Mouse (Mus musculus): ENCODE results near the gene 2010300C02Rik.

2010300C02Rik gene

DNA sequence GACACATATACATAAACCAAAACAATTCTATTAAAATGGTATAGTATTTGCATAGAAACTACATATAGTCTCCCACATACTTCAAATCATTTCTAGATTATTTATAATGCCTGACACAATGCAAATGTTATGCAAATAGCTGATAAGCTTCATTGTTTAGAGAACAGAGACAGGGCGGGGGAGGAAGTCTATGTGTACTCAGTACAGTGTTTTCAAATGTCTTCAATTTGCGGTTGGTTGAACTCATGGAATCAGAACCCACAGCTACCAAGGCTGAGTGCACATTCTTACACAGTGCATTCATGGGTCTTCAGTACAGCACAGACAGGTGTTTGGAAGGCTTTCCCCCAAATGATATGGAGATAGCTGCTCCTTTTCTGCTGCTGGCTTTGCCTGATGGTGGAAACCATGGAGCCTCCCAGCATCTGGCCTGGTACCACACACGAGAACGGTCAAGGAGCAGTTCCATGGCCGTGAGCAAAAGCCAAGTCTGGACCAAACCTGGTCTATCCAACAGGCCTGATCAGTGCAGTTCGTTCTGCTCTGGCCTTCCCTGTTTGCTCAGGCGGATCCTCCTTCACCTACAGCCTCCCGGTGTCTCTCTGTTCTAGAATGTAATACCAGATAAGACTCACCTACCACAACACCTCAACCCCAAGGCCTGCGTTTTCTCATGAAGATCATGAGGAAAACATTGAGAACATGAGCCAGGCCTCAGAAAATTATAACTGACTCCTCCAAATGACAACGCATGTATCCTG is 8.1 kb downstream of the 2010300C02Rik start:
- DNase-seq (ENCODE audit: low spot score) = no peak

DNA sequence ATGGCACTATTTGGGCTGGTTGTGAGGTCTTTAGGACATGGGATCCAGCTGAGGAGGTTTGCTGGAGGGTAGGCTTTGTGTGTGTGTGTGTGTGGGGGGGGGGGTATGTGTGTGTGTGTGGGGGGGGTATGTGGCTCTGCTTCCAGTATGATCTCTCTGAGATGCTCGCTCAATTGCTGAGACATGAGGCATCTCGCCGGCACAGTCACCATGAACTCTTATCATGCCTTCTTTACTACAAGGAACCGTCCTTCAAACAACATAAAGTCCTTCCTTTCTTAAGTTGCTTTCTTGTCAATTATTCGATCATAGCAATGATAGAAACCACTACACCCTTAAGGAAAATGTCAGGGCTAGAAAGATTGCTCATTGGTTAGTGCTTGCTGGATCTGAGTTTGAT is 8.8 kb downstream of the 2010300C02Rik start:
- no peak for DNase-seq (ENCODE audit: low spot score)

DNA sequence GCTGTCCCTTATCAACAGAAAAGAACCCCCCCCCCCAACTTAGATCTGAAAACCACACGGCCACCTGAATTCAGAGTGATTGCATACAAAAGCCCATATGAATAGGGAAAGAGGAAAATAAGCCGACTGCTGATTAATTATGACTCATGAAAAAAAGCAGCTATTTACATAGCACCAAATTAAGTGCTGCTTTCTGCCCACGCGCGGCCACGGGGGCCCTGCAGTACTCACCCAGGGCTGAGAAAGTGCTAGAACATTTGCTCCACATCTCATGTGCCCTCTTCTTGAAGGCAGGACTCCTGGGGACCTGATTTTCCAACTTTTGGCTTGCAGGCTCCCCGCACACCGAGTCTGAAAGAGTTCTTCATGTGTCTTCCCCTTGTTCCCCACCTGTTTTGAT is 10.1 kb downstream of the 2010300C02Rik start:
- no peak for DNase-seq (ENCODE audit: low spot score)

DNA sequence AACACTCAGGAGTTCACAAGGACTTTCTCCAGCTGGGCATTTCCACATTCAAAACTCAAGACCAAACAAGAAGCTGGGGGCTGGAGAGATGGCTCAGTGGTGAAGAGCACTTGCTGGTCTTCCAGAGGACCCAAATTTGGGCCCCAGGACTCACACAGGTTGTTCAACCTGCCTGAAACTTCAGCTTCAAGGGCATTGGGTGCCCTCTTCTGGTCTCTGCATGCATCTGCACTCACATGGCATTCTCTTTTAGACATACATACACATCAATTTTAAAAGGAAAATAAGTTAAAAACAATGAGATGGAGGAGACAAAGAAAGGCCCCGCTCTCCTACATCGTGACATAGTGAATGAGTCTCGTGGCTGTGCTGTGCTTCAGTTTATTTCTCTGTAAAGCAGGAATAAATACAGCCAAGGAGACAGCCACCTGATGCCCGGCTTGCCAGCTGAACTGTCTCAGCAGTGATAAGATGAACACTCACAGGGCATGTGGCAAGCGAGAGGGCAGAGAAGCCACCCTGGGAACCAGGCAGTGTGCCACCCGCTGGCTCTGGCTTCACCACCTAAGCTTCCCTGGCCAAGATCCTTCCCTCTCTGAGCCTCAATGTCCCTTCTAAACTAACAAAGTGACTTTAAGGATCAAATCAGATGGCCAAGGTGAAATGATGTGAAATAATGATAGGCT is 11.5 kb downstream of the 2010300C02Rik start:
- DNase-seq (ENCODE audit: low spot score) = no peak

DNA sequence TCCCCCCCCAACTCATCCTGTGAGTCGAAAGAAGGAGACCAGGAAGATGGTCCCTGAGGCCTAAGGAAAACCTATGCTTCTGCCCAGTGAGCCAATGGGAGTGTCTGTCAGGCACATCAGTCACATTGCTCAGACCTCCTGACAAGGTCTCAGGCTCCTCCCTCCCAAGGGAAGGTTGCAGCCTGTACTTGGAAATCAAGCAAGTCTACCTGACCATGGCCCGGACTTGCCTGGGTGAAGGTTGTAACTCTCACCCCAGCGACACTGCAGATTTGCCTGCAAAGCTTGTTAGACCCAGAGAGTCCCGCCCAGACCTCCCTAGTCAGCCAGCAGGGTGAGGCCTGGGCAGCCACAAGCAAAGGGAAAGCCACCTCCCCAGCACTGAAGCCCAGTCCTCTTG is 17.6 kb downstream of the 2010300C02Rik start:
- DNase-seq (ENCODE audit: low spot score) = no peak

DNA sequence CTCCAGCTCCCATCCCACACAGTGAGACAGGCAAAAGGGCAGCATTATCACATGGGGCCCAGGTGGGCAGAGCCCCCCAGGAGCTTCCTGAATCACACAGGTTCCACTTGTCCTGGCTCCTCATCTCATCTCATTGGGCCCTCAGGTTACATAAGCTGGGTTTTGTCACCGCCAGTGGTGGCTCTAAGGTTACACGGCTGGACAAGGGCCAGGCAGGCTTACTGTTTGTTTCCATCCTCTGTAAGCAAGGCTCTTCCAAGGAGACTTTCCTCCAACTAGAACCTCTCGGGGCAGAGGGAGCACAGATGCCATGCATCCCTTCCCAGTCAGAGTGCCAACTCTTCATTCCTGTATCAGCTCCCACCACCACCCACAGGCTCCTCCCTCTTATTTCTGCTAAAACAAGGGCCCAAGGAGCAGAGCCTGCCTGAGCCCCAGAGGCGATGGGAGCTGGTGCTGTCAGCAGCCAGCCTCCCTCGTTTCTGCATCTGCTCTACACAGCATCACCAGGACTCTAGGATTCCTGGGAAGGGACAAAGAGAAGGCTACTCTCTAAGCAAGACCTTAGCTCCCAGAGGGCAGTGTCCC is 20.9 kb downstream of the 2010300C02Rik start:
- DNase-seq (ENCODE audit: low spot score) = no peak

DNA sequence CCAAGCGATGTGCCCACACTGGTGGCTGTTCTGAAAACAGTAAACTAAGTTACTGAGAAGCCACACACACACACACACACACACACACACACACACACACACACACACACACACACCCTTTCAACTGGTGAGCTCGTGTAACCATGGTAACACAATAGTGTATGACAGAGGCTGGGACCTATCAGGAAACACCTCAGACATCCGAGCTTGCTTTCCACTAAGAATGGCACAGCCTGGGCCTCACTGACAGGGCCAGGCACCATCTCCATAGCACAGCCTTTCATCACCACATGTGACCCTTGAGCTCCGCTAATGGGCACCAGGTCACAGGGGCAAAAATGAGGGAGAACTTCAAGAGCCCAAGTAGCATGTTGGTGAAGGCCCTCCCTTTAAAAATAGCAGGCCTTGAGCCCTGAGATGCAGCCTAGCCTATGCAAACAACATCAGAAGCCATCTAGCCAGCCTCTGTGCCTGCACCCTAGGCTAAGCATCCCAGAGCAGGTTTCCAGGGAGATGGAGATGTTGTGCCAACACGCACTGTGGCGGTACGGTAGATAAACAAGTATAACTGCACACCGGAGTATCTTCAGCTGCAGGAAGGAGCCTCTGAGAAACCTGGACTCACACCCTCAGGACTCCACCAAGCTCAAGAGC is 21.6 kb downstream of the 2010300C02Rik start:
- DNase-seq (ENCODE audit: low spot score) = no peak

DNA sequence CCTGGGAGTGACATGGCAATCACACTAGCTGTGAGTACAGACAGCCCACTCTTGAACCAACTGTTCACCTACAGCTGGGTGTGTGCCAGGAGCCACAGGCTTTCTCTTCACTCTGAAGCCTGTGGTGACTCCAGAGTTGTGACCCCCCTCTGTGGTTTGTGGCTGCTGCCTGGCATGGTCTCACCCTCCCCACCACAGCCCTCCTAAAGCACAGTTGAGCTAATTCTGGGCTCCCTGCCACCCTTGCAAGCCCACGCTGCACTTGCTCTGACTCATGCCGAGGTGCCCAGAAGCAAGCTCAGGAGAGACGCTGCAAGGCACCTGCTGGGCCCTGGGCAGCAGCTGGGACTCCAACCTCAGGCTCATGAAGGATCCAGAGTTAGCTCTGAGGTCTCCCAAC is 23.0 kb downstream of the 2010300C02Rik start:
- DNase-seq (ENCODE audit: low spot score) = no peak

DNA sequence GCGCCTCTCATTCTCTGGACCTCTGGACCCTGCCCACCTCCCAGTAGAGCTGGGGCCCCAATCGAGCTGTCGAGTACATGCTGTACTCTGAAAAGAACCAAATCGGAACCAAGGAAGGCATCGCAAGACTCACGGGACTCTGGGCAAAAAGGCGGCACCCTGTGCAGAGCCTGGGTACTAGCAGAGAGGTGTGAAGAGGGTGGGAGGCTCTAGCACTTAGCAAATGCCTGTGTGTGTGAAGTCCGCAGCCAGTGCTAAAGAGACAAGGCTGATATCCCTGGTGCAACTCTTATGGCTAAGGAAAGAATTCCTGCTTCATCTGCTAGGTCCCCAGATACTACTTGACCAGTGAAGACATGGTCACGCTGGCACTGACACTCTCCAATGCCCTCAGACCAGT is 24.2 kb downstream of the 2010300C02Rik start:
- DNase-seq (ENCODE audit: low spot score) = no peak

DNA sequence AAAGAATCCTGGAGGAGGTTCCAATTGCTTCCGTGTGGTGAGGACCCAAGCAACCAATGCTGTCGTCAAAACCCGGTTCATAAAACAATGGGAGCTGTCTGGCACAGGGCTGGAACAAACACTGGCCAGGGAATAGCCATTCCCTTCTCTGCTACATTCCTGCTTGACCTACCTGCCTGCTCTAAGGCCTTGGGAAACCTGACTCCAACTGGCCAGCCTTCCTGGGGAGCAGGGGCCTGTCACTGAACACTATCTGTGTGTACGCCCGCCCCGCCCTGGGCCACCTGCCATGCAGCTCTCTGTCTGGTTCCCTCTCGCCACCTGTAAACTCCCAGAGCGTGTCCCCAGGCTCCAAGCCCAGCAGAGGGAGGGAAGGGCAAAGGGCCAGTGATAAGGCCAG is 25.5 kb downstream of the 2010300C02Rik start:
- DNase-seq (ENCODE audit: low spot score) = peak; percentile 39

DNA sequence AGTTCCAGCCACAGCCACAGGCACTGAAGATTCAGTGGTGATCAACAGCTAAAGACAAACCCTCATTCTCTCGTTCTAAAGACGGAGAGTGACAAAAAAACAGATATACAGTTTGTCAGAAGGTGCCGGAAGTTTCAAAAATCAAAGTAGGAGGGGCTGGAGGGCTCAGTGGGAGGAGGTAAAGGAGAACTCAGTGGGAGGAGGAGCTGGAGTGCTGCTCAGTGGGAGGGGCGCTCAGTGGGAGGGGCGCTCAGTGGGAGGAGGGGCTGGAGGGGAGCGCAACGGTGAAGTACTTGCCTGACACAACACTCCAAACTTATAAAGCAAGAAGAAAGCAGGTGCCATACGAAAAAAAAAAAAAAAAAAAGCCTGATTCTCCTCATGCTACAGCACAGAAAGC is 28.7 kb downstream of the 2010300C02Rik start:
- DNase-seq (ENCODE audit: low spot score) = no peak

DNA sequence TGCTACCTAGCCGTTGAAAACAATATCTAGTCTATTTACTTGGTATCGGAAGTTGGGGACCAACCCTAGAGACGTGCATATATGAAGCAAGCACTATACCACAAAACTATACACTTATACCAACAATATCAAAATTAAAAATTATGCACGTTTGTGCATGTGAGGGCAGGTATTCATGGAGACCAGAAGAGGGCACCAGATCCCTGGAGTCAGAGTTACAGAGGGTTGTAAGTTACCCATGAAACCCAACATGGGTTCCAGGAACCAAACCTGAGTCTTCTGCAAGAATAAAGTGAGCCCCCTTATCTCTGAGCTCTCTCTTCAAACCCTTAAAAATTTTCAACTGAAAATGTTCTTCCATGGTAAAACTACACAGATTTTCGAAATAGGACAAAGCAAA is 29.2 kb downstream of the 2010300C02Rik start:
- DNase-seq (ENCODE audit: low spot score) = no peak

DNA sequence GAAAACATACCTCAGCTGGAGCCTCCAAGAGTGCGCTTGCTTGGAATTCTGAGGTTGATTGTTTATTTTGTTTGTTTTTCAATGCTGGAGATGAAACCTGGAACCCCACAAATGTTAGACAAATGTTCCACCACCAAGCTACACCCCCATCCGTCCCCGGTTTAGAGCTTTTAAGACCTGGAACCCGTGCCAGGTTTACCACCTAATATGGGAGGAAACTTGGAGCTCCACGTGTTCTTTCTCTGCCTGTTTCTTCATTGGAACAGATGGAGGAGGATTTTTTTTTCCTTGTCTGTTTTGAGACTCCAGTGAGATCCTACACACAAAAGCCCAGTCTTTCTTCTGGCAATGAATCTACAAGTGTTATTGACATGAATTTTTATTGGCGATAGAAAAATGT is 30.2 kb downstream of the 2010300C02Rik start:
- DNase-seq (ENCODE audit: low spot score) = no peak

DNA sequence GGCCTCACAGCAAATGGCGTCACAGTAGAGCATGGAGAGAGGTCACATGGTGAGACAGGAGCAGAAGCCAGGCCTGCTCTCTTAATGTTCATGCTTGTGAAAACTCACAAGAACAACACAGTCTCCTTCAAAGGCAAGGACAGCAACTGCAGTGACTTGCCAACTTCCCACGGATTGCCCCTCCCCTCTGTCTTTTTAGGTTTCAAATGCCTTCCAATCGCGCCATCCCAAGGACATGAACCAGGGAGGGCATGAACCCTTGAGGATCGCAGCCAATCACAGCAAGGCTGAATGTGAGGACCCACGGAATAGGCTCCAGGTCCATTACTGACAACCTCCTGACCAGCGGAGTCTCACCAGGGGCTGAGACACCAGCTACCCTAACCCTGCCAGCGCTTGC is 31.5 kb downstream of the 2010300C02Rik start:
- DNase-seq (ENCODE audit: low spot score) = no peak

DNA sequence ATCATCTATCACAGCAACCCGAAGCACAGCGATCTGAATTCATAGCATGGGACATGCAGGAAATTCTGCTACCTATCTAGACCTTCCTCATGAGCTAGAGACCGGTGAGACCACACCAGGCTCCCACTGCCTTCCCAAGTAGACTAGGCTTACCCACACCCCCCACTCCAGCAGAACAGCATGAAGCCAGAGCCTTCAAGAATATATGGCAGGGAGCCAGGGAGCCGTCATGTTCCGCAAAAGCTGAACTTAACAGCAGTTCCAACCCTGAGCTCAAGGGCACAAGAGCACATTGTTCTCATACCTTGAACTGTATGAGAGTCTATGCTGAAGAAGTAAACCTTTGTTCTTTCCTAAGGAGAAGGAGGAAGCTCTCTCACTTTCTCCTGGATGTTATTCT is 32.4 kb downstream of the 2010300C02Rik start:
- DNase-seq (ENCODE audit: low spot score) = no peak

DNA sequence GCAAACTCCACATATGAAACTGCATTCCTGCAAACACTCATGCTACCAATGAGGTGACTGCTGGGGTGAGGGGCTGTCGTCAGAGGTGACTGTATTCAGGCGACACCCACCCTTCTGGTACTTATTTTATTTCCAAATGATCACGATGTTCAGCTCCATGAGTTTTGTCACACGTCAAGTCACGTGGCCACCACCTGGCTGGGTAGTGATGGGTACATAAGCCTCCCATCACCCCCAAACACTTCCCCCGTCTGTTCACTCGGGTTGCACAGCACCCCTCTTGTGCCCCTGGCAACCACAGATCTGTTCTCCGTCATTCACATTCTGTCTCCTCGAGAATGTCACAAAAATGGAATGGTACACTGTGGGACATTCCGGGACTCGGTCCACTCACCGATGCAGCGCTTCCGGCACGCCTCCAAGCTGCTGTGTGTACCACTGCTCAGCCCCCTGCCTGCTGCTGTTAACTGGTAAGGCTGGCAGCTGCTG is 32.9 kb downstream of the 2010300C02Rik start:
- DNase-seq (ENCODE audit: low spot score) = no peak

DNA sequence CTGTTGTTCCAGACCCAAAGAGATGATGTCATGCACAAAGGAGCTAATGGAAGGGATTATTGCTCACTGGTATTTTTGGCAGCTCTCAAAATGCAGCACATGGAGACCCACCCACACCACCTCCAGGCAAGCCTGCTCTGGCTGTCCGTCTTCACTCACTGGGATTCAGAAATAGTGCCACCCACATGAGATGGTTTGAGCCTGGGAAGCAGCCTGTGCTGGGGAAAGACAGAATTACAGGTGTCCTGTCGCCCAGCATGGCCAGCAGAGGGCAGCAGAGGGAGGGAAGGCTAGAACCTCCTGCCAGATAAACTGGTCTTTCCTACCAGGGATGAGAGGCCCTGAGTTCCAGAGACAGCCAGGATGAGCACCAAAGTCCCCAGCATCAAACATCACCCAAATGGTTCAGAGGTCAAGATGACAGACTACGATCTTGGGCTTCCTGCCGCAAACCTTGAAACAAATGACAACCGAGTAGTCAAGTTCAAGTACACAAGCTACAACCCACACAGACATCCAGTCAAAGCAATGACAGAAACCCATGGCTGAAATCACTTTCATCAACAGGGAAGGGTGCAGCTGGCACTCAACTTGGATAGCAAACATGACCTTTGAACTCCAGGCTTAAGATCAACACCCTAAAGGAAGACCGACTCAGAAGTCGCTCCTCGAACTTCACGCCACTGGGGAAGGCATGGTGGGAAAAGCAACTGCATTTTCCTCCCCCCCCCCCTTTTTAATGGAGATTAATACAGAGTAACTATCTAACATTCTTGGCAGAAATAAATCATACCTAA is 41.4 kb downstream of the 2010300C02Rik start:
- peak; percentile 82 for DNase-seq (ENCODE audit: low spot score)

DNA sequence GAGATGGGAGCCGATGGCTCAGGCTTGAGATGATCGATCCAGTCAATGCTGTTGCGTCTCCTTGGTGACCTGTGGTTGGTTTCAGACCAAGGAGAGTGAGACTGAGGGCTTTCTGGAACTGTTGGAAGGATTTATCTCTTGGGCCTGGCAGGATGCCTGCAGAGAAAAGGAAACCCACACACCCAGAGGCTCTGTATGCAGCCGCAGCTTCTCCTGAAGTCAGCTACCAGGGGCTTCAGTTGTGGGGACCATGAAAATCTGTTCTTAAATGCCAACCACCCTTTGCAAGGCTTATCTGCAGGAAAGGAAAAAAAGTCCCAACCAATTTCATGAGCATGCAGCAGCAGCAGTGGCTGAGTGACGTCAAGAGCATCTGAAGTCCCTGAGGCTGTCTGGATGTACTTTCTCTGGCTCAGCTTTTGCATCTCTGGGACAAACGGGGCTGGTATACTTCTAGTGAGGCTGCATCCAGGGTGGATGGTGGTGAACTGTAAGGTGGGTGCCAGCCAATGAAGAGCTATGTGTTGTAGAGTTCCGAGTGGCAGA is 42.8 kb downstream of the 2010300C02Rik start:
- no peak for DNase-seq (ENCODE audit: low spot score)

DNA sequence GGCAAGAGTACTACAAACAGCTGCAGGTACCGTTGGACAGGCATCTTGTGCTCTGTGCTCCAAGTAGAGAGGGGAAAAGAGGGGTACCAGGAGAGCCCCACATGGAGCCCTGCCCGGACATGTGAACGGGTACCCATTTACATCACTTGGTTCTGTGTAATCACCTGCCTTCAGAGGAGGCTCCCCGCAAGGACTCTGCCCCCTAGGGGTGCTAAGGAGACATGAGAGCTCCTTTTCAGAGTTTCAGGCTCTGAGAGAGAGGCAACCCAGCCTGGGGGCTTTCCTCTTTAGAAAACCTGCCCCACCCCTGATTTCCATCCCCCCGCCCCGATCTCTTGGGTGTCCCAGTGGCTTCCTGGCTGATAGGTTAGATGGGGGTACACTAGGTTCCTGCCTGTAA is 44.4 kb downstream of the 2010300C02Rik start:
- no peak for DNase-seq (ENCODE audit: low spot score)

DNA sequence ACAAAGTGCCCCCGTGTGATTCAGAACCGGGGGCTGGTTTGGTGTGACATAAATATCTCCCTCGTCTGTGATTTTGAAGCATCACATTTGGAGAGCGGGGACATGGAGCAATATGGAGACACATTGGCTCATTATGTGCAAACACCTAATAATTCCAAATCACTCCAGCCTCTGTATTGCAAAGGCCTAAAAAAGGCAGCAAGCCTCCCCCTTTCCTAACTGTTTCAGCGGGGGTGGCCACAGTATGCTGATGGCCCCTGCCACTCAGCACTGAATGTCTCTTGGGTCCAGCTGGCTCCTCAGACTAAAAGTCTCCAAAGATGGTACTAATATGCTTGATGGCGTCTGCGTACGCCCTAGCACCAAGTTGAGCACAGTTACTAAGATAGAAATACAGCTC is 45.6 kb downstream of the 2010300C02Rik start:
- DNase-seq (ENCODE audit: low spot score) = no peak

DNA sequence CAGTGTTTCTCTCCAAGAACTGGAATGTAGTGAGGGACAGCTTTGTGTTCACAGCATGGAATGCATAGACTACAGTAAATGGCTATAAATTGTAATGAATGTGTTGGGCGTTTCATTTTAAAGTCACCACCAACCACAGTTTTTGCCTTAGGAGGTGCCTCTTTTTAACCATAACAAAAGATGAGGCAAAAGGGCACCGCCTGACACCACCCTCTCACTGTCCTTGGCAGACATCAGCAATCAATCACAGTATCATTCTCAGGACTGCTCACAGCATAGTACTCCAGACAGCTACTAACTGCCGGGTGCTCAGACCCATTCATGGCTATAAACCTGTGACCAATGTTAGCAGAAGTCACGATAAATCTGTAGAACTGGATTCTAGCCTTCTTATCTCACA is 48.6 kb downstream of the 2010300C02Rik start:
- DNase-seq (ENCODE audit: low spot score) = no peak

DNA sequence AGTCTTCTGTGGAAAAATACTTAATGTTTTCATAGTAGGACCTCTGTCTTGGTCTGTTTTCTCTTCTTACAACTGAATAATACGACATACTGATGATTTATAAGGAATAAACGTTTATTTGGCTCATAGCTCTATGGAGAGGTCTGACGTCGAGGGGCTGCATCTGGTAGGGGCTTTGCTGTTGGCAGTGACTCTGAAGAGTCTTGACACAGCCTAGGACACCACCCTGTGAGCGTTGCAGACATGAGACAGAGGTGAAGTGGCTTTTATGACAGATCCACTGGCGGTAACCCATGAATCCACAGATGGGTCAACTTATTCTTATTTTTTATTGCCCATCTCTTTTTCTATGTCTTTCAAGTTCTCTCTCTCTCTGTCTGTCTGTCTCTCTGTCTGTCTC is 52.5 kb downstream of the 2010300C02Rik start:
- no peak for DNase-seq (ENCODE audit: low spot score)
